Mouse (Mus musculus): ENCODE data around the gene C1qtnf6. TPM values are rescaled to one million over a fixed set of nuclear protein-coding genes. Genes with fewer than 3 reads are reported as not detected.

C1qtnf6 gene
- total and polyA plus RNA-seq, 3 experiments, result 0.15 to 1.3 TPM; not detected in 1

DNA sequence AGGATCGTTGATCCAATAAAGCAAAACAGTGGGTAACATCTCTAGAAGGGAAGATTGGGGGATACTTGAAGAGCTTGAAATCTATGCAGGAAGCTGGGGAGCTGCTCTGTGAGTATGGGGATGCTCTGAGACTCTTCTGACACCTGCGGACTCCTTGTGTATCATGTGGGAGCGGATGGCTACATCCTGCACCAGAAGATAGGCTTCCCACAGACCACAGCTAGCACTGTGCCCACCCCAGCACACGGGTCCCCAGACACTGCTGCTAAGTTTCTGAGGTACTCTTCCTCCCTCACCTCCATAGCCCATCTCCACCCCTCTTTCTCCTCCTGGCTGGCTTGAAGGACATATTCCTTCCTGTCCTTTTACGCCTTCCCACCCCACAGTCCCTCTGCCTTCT lies 39.0 kb upstream of the C1qtnf6 start:
- no peak for DNase-seq (ENCODE audit: low read depth, low spot score)
- H3K4me1 ChIP-seq (ENCODE audit: control insufficient read depth in 1 of 2, insufficient read depth in 2 of 2, low read length in 2 of 2), result peaks cover 4 to 33% of the 10 kb centered on the region in 2 experiments

DNA sequence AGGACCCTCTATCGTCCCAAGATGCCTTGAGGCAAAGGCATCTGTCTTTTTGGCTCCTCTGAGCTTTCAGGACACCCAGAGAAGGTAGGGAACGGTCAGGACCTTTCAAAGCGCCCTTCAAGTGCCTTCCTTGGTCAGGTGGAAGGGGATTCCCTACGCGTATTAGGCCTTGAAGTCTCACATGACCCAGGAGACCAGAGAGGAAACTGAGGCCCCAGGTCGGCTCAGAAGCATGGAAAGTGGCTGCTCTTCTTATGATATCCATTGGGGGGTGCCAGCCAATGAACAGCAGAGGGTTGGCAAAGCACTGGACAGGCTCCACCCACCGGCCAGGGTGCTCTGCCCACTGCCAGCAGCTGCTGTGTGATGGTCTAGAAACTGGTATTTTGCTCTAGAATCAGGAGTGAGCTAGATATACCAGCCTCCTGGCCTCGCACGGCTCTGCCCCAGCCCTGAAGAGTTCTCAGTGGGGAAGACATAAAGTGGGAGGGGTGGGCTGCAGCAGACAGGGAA lies 36.4 kb upstream of the C1qtnf6 start:
- Histone ChIP-seq H3K9ac (ENCODE audit: control insufficient read depth, low read depth, low read length, poor library complexity, severe bottlenecking) (no peak overlapping the region), H3K9me3 (replicated peaks; ENCODE audit: insufficient read depth, low read length) (no peaks in the 10 kb centered on the region), H3K27ac (ENCODE audit: control insufficient read depth, low read depth, low read length) (no peak overlapping the region), H3K36me3 (ENCODE audit: control insufficient read depth in 1 of 2, insufficient read depth in 2 of 2, low read length in 2 of 2) (peaks cover 10 to 38% of the 10 kb centered on the region in 2 experiments; a peak in 3 of 4 replicates), H3K27me3 (ENCODE audit: control insufficient read depth in 1 of 2, insufficient read depth in 2 of 2, low read length in 2 of 2) (no peaks in the 10 kb centered on the region), H3K79me2 (ENCODE audit: control insufficient read depth, insufficient read depth, low read length, poor library complexity) (peaks cover 18% of the 10 kb centered on the region), H3K4me3 (ENCODE audit: control insufficient read depth in 1 of 2, insufficient read depth in 1 of 2, low read depth in 2 of 2, low read length in 2 of 2) (no peak overlapping the region), H3K4me1 (ENCODE audit: control insufficient read depth in 1 of 2, insufficient read depth in 2 of 2, low read length in 2 of 2) (peaks cover 16 to 45% of the 10 kb centered on the region in 2 experiments)
- DNase-seq (ENCODE audit: low read depth, low spot score), result peak; percentile 26
- TF ChIP-seq MXI1 (IDR thresholded peaks at IDR 0.05; ENCODE audit: low read depth, low read length) (no peak), TBP (IDR thresholded peaks at IDR 0.05; ENCODE audit: low read depth, low read length) (no peak), CTCF (IDR thresholded peaks at IDR 0.05 in 2 of 3, conservative IDR thresholded peaks at IDR 0.05 in 1 of 3; ENCODE audit: control insufficient read depth in 1 of 3, insufficient read depth in 1 of 3, low read depth in 2 of 3, low read length in 3 of 3, poor library complexity in 1 of 3, severe bottlenecking in 1 of 3) (no peak), NELFE (IDR thresholded peaks at IDR 0.05; ENCODE audit: low read depth, low read length) (no peak), GABPA (IDR thresholded peaks at IDR 0.05; ENCODE audit: low read depth, low read length) (no peak), POLR2A (IDR thresholded peaks at IDR 0.05; ENCODE audit: control insufficient read depth in 1 of 2, insufficient read depth in 1 of 2, low read depth in 1 of 2, low read length in 2 of 2, poor library complexity in 1 of 2) (no peak; a peak in 1 of 4 replicates), POLR2AphosphoS2 (IDR thresholded peaks at IDR 0.05; ENCODE audit: low read length) (no peak), MAX (IDR thresholded peaks at IDR 0.05; ENCODE audit: low read length) (no peak), NRF1 (IDR thresholded peaks at IDR 0.05; ENCODE audit: insufficient read depth, low read depth, low read length, poor library complexity, severe bottlenecking) (no peak), TAL1 (IDR thresholded peaks at IDR 0.05; ENCODE audit: low read length) (no peak), MYB (IDR thresholded peaks at IDR 0.05; ENCODE audit: low read depth, low read length) (no peak), RAD21 (IDR thresholded peaks at IDR 0.05; ENCODE audit: low read depth, low read length) (no peak), EP300 (IDR thresholded peaks at IDR 0.05; ENCODE audit: low read depth in 1 of 2, low read length in 2 of 2) (no peak), CHD1 (IDR thresholded peaks at IDR 0.05; ENCODE audit: low read depth, low read length) (no peak), ZC3H11A (IDR thresholded peaks at IDR 0.05; ENCODE audit: low read depth, low read length) (no peak), HCFC1 (IDR thresholded peaks at IDR 0.05; ENCODE audit: low read depth, low read length) (no peak)

More for the DNA sequence above, 39.0 kb upstream of the C1qtnf6 start:
- no peaks in the 10 kb centered on the region for H3K9me3 ChIP-seq (replicated peaks; ENCODE audit: insufficient read depth, low read length)
- no peak overlapping the region for H3K27ac ChIP-seq (ENCODE audit: control insufficient read depth, low read depth, low read length)
- no peak overlapping the region for H3K9ac ChIP-seq (ENCODE audit: control insufficient read depth, low read depth, low read length, poor library complexity, severe bottlenecking)
- no peak for TF ChIP-seq MEF2A (IDR thresholded peaks at IDR 0.05; ENCODE audit: extremely low read depth, insufficient replicate concordance, low read depth, low read length, poor library complexity, severe bottlenecking)
- no peak for TF ChIP-seq MYB (IDR thresholded peaks at IDR 0.05; ENCODE audit: low read depth, low read length)
- TF ChIP-seq TAL1 (IDR thresholded peaks at IDR 0.05; ENCODE audit: low read length), result peak; percentile 19; the same call in 1 of the 2 replicates
- TF ChIP-seq GATA1 (IDR thresholded peaks at IDR 0.05; ENCODE audit: low read depth, low read length), result no peak
- no peak for TF ChIP-seq RCOR1 (IDR thresholded peaks at IDR 0.05; ENCODE audit: low read depth, low read length)
- TF ChIP-seq MYC (IDR thresholded peaks at IDR 0.05; ENCODE audit: low read depth, low read length), result no peak
- no peaks in the 10 kb centered on the region for H3K27me3 ChIP-seq (ENCODE audit: control insufficient read depth in 1 of 2, insufficient read depth in 2 of 2, low read length in 2 of 2)
- H3K4me3 ChIP-seq (ENCODE audit: control insufficient read depth in 1 of 2, insufficient read depth in 1 of 2, low read depth in 2 of 2, low read length in 2 of 2), result no peak overlapping the region
- H3K79me2 ChIP-seq (ENCODE audit: control insufficient read depth, insufficient read depth, low read length, poor library complexity), result peaks cover 18% of the 10 kb centered on the region
- H3K36me3 ChIP-seq (ENCODE audit: control insufficient read depth in 1 of 2, insufficient read depth in 2 of 2, low read length in 2 of 2), result peaks cover 8 to 25% of the 10 kb centered on the region in 2 experiments; a peak in 3 of 4 replicates

All from MEL (cell line).